Mouse (Mus musculus): ENCODE data around the gene Ak5. TPM values are rescaled to one million over a fixed set of nuclear protein-coding genes. Genes with fewer than 3 reads are reported as not detected.

The Ak5 gene
- total RNA-seq, 2 experiments from 2014 or later = 0.26 to 0.27 TPM

DNA sequence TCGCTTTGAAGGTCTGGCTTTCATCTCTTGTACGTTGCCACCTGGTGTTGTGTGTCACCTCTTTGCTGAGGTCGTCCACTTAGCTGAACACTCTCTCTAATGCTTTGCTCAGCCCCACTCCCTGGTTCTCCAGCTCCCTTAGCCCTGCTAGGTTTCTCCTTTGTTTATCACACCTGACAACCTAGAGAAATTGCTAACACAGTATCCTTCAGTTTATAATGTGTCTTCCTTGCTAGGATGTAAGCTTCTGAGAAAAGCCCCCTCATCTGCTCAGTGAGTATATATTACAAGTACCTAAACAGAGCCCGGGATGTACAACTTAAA is 144.9 kb downstream of the Ak5 start:
- intact Hi-C loops (cut with DNase I) = no loop called here
- no peak for DNase-seq

DNA sequence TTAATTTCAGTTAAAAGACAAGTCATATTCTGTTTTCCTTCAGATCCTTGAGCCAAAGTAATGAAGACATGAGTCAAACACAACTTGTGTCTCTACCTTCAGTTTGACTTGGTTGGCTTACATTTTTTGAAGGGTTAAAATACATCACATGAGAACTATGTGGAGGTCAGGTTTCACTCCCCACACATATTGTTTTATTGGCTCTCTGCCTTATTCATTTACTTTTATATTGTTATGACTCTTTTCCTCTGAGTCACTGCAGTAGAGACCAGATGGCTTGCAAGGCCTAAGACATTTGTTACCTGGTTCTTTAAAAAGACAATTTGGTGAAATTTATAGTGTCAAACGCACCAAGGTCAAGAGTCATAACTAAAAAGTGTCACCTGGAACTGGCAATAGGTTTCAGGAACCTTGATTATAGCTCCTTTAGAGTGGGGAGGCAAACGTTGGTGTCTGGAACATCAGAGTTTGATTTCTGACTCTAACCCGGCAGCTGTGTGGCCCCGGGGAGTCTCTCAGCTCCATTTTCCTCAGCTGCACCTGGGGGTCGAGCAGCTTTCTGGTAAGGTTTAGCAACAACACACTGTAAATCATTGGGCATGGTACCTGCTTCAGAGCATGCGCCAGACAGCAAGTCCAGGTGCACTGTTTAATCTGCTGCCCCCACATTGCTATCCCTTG is 145.4 kb downstream of the Ak5 start:
- intact Hi-C loops (cut with DNase I) = no loop called here
- DNase-seq = no peak

DNA sequence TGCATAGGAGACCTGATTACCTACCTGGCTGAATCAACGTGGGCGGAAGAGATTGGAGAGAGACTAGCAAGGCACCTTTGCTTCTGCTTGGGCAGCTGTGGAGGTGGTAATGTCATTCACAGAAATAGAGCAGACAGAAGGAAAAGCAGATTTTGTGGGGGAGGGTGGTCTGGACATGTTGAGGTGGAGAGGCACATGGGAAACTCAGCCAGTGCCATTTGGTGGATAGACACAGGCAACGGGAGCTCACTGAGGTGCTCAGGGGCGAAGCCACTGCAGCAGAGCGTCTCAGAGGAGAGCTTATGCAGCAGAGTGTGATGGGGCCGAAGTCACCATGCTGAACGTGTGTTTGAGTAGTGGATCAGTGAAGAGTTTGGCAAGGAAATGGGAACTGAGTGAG is 147.1 kb downstream of the Ak5 start:
- DNase-seq = no peak
- intact Hi-C loops (cut with DNase I) = no loop called here

DNA sequence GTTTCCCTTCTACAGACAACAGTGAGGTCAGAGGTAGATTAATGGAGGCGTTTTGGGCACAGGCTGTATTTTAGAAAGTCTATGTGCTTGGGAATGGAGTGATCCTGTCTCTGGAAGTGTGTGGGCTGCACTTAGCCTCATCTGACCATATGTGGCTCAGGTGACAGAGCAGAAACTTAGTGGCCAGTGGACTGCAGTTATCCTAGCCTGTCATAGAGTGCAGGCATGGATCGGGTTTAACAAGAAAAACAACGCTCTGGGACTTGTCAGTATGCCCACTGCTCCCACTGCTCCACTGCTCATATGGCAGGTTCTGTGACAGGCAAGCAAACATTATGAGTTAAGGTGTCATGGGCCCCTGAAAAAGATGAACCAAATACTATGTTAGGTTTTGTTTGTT is 148.1 kb downstream of the Ak5 start:
- DNase-seq = no peak
- intact Hi-C loops (cut with DNase I) = no loop called here

DNA sequence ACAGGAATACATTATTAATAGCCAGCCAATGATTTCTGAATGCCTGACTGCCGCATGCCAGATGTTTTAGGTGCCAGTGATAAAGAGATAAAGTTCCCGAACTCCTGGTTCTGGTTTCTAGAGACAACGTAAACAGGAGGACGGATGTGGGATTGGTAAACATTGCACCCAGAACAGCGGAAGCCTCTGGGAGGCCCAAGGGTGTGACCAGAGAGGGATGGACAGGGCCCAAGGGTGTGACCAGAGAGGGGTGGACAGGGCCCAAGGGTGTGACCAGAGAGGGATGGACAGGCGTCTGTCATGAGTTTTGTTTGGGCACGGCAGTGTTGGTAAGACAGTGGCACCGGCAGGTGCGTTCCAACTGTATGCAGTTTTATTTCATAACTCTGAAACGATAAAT is 148.6 kb downstream of the Ak5 start:
- intact Hi-C loops (cut with DNase I) = no loop called here

DNA sequence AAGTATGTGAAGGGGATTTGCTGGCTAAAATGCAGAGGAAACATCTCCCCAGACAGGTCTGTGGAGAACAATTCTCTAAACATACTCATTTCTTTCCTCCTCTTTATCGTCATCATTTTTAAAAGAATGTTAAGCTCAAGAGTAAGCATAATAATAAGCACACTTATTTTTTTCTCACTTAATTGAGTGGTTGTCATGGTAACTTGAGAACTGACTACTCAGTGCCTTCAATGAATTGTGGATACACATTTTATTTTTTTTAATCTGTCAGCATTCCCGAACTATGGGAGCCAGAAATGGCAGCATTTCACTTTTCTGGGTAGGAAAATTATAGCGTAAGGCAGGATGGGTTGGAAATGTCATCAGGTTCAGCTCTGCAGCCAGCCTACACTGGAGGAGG is 151.6 kb downstream of the Ak5 start:
- intact Hi-C loops (cut with DNase I) = no loop called here
- DNase-seq = no peak

More for the DNA sequence above, 148.6 kb downstream of the Ak5 start:
- DNase-seq = no peak

DNA sequence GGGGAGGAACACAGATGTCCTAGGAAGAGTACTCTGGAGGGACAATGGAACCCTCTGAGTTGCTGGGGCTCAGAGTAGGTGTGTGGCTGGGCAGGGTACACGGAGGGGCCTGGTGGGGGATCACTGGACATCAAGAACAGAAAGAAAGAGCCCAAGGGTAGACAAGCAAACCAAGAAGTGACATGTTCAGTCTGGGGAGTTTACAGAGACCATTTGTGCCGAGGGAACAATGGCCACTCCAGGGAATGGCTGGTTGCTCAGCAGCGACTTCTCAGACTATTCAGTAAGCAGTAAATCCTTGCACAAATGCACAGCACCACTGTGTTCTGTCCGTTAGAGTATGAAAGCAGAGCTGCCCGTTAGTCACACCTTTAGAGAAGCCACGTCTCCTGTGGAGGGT is 152.2 kb downstream of the Ak5 start:
- DNase-seq = no peak
- intact Hi-C loops (cut with DNase I) = no loop called here

DNA sequence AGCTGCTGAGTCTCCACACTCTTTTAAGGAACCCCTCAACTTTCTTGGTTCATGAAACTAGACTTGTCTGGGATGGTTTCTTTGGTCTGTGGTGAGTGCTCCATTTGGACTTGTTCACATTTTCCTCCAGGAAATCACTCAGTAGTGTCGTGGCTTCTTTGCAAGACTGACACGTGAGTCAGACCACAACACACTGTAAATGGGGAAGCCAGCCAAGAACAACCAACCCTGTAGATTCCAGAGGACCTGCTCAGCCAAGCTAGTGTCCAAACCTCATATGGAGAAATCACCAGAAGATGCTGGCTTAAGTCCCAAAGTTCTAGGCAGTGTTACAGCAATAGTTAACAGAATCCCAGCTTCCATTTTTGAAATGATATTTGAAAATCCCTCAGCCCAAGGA is 155.6 kb downstream of the Ak5 start:
- DNase-seq = no peak
- intact Hi-C loops (cut with DNase I) = no loop called here

DNA sequence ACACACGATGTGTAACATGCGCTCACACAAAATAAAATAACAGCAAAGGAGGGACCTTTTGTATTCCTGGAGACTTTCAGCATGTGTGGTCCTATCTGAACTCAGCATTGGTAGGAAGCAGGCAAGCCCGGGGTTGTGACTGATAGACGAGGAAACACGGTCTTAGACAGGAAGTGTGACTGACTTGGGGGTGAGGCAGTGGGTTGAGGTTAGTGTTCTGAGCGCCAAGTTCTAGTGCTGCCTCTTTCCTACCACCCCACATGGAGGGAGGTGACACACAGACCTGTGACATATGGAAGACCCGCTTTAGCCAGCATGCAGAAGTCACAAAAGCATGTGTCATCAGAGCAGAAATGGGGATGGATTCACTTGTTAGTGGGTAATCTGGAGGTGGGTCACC is 158.9 kb downstream of the Ak5 start:
- intact Hi-C loops (cut with DNase I) = no loop called here
- DNase-seq = no peak

DNA sequence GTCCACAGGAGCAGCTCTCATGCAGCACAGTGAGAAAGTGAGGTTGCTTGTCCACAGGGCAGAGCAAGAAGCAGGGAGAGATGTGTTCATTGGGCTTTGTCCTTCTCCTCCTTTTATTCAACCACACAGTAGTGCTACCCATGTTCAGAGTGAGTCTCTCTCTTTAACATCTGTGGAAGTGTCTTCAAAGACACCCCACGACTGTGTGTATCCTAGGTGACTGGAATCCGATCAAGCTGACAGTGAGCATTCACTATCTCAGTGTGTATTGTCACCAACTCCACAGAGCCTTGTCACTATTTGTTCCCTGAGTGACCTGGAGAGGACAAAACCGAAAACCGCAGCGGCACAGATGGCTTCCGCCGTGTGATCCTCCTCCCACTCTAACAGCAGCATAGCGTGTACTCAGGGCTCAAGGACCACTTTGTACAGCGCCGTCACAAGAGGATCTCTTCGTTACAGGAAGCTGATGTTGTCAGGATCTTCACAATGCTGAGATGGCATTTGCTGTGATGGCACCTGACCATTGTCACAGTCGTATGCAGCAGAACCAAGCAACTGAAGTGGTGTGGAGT is 159.7 kb downstream of the Ak5 start:
- no peak for DNase-seq
- intact Hi-C loops (cut with DNase I) = no loop called here

DNA sequence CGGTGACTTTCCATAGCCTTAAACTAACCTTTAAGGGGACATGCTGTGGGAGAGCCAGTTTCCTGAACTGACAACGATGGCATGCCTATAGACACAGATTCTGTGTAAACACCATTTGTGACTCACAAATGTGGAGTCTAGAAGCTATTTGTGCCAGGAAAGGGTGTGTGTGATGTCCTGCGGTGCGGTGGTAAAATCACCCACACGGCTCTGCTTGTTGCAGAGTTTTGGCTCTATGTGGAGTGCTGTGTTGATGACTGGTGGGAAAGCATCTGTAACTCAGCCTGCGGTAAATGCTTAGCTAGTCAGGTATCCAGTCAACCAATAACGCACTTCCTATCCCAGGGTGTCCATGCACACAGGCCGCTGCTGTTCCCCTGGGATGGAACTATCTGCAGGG is 160.3 kb downstream of the Ak5 start:
- intact Hi-C loops (cut with DNase I) = no loop called here
- no peak for DNase-seq

DNA sequence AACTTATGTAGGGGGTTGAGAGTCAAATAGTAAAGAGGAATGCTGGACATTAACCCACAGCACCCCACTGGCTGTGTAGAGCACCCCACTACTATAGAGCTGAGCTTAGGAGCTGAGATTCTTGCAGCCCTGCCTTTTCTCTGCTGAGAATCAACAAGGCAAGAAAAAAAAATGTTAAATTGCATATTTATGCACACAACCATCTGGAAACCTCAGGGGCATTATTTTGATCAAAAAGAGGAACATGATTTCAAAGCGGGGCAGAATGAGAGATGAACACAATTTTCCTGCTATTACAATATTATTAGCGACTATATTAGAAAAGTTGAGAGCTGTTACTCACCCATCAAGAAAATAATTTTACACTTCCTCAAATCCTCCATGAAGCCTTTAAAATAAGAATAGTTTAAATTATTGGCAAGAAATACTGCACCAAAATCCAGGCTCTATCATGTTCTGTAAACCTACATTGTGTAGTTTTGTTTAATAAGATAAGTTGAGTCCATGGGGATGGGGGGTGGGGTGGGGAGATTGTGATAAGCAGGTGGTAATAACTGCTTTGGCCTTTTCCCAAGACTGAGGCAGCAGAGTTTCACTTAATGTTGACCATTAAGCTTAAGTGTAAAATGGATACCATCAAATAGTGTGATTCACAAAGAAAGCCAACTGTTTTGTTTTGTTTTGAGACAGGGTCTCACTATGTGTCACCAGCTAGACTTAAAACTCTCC is 169.0 kb downstream of the Ak5 start:
- no peak for DNase-seq
- intact Hi-C loops (cut with DNase I) = no loop called here

DNA sequence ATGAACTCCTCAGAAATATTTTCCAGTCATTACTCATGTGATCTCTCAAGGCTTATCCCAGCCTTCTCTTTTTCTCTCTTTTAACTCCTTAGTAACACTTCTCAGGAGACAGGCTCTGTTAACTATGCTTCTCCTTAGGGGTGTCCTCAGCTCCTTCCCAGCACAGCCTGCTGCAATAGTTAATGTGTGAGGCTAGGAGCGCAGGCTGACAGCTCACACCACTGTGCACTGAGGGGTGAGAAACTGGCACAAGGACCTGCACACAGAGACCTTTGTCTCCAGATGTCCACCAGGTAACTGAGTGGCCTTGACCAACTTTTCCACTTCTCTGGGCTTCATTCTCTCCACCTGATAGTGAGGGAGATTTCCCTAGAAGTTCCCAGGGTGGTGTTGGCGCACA is 170.3 kb downstream of the Ak5 start:
- DNase-seq = no peak
- intact Hi-C loops (cut with DNase I) = no loop called here

DNA sequence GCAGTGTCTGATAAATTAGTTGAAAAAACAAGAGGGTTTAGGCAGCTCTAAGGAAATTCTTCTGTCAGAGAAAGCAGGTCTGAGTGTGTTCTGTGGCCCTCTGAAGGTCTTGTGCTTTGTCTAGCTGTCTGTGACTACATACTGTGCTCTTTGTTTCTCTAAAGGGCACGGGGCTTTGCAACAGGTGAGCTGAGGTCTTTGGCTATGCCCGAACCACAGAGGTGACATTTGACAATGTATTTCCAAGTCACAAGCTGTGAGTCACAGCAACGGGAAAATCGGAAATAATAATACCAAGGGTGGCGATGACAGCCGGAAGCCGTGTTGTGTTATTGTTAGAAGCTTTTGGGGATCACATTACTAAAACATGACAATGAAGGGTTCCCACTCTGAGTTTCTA is 171.1 kb downstream of the Ak5 start:
- intact Hi-C loops (cut with DNase I) = no loop called here
- no peak for DNase-seq

DNA sequence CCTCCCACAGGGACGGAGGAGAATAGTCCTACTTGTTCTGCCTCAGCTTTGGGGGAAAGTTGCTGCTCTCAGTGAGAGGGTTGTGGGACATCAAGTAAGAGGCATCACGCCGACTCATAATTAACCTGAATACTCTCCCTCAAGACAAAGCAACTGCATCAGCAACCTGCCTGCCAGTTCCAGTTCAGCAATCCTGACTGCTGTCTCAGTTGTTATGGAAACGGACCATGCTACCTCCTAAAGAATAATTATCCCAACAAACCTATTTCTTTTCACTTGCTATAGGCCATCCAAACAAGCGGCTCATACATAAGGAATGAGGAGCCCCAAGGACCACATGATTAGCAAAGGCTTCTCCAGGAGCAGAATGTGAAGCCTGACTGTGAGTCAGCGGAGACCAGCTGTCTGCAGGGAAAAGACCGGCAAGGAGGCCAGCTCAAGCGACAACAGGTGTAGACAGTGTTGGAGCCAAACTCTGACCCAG is 172.7 kb downstream of the Ak5 start:
- DNase-seq = no peak
- intact Hi-C loops (cut with DNase I) = no loop called here

DNA sequence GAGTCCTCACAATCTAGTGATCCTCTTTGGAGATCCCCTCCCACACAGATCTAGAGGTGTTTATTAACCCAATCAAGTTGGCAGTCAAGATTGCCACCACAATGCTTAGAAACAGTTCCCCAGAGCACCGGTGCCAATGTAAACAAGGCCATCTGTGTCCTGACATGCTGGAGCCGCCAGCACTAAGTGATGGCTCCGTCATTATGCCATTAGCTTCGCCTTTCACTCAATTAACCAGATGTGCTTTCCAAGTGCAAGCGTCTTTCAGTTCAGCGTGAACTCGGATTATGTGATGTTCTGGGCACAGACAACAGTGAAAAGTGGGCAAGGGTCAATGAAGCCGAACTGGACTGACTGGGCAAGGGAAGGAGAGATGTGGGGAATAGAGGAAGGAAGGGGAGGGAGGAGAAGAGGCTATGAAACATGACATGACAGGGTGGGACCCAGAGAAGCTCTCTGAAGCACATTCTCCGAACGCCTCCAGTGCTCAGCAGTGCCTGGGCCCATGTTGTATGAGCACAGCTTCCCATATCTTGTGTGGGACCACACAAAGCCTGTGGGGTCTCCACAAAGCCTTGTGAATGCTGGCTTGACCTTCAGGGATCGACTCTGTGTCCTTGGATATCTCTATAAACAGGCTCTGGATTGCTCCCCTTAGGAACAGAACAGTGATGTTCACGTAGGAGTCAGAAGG is 173.3 kb downstream of the Ak5 start:
- no peak for DNase-seq
- intact Hi-C loops (cut with DNase I) = no loop called here

DNA sequence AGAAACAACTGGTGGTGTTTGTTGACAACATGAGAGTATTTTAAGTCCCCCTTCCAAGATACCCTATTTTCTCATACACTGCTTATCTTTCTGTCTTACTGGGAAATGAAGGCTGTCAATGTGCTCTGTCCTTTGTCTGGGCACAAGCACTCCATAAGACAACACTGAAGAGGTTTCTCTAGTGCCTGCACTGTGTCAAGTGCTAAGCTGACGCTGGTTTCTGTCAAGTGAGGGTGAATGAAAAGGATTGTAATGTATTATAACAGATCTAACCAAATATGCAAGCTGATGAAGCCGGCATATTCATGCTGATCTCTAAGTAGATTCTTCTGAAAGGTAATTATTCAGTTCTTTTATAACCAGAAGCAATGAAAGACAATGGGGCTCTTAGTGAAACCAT is 174.3 kb downstream of the Ak5 start:
- no peak for DNase-seq
- intact Hi-C loops (cut with DNase I) = no loop called here

DNA sequence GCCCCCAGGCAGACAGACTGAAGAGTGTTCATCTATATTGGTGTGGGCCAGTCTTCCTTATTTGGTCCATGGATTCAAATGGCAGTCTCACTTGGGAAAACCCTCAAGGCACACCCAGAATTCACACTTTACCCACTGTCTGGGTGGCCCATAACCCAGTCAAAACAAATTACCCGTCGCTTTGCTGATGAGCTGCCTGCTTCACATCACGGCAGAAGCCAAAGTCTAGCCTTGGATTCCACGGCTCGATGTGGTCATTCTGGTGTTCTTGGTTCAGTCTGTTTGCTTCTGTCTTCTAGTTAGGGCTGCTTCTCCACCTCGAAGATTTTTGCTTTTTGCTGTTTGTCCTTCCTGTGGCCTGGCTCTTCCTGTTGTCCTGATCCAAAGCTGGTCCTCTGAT is 175.9 kb downstream of the Ak5 start:
- DNase-seq = no peak
- intact Hi-C loops (cut with DNase I) = no loop called here

DNA sequence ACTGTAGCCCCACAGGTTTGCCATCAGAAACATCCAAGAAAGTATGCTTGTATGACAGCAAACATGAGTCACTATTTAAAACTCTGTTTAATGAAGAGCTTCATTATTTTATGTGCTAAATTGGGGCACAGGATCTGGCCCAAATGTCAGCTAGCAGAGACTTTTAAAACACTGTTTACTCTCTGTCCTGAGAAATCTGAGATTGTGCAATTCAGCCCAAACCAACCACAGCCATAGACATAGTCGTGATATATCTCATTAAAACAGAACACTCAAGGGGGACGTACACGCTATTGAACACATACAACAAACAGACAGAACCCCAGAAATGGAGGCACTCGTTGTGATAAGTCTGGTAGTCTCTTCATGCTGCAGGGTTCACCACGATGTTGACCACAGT is 177.7 kb downstream of the Ak5 start:
- intact Hi-C loops (cut with DNase I) = no loop called here
- no peak for DNase-seq

DNA sequence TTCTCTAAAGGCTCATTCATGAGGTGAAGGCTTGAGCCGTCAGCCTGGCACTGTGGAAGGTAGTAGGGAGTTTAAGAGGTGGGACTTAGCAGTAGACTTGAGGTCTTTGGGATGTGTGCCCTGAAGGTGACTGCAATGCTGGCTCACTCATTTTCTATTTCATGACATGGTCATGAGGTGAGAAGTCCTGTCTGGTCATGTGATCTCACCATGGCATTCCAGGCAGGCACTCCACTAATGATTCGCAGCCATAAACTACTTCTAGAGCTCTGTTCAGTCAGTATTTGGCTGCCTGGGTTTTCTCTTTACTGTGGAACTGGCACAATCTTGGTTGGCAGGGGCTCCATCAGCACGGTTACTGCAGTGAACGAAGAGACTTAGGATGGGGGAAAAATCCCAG is 179.2 kb downstream of the Ak5 start:
- intact Hi-C loops (cut with DNase I) = no loop called here
- DNase-seq = no peak

DNA sequence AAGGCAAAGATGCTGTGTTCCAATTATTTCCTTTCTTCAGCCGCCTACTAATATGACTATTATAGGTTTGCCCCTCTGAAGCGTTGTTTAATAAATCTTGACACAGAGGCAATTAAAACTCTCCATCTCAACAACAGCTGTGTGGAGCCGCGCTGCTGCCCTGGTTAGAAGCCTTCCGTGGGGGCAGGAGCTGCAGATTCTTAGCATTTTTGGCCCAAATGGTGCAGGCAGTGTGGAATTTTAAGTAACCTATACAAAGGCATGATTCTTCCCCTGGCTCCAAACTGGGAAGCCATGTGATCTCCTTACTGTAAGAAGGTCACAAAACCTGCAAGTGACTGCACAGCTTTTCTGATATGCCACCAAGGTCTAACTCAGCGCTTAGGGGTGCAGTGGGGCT is 184.0 kb downstream of the Ak5 start:
- no peak for DNase-seq
- intact Hi-C loops (cut with DNase I) = no loop called here

DNA sequence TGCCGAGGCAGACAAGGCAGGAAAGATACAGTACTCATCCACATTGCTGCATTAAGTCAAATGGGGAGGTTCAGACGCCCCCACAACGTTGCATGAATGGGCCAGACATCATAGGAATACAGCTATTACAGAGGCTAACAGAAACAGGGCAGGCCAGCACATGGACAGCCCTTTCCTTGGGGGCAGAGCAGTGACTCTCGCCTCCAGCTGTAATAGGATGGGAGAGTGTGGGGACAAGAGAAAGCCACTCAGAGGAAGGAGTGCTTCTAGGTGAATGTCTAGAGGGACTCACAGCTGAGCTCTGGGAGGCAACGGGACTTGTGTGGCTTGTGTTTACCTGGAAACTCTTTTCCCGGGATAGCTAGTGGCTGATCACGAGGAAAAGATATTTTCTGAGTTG is 184.4 kb downstream of the Ak5 start:
- DNase-seq = no peak
- intact Hi-C loops (cut with DNase I) = no loop called here
